Mouse (Mus musculus) MEL (cell line): Measurements from ENCODE around the gene Pde4b.

Source experiments
- CTCF ChIP-seq, 3 experiments: IDR thresholded peaks in 2 of 3; conservative IDR thresholded peaks in 1 of 3; 2 replicates each; pipeline ENCODE4 v1.5.1; 2011 to 2012; ENCODE audit warnings: low read length in 3 of 3, low read depth in 2 of 3, mild to moderate bottlenecking in 2 of 3, improper control_type of control experiment in 1 of 3, inconsistent platforms in 1 of 3, mixed read lengths in 1 of 3, moderate library complexity in 1 of 3; ENCODE audit not compliant: control insufficient read depth in 1 of 3, insufficient read depth in 1 of 3, poor library complexity in 1 of 3, severe bottlenecking in 1 of 3
- EP300 ChIP-seq, 2 experiments: IDR thresholded peaks; 2 replicates each; pipeline ENCODE4 v1.6.1; 2011; ENCODE audit warnings: improper control_type of control experiment in 2 of 2, low read length in 2 of 2, low read depth in 1 of 2, mild to moderate bottlenecking in 1 of 2
- GATA1 ChIP-seq: IDR thresholded peaks from 2 replicates; pipeline ENCODE4 v1.6.1; 2011; ENCODE audit warnings: low read depth, low read length, improper control_type of control experiment
- MAX ChIP-seq: IDR thresholded peaks from 2 replicates; pipeline ENCODE4 v1.6.1; 2011; ENCODE audit warnings: low read length, improper control_type of control experiment
- NRF1 ChIP-seq: IDR thresholded peaks from 2 replicates; pipeline ENCODE4 v1.6.1; 2014; ENCODE audit warnings: low read depth, mild to moderate bottlenecking, inconsistent platforms, low read length, improper control_type of control experiment, moderate library complexity; ENCODE audit not compliant: poor library complexity, insufficient read depth, severe bottlenecking
- RAD21 ChIP-seq: IDR thresholded peaks from 2 replicates; pipeline ENCODE4 v1.6.1; 2011; ENCODE audit warnings: mild to moderate bottlenecking, low read depth, low read length, improper control_type of control experiment
- ZMIZ1 ChIP-seq: IDR thresholded peaks from 2 replicates; pipeline ENCODE4 v1.6.1; 2012; ENCODE audit warnings: low read depth, mild to moderate bottlenecking, inconsistent platforms, low read length, improper control_type of control experiment, moderate library complexity
- ZNF384 ChIP-seq: IDR thresholded peaks from 2 replicates; pipeline ENCODE4 v1.6.1; 2012; ENCODE audit warnings: low read depth, mild to moderate bottlenecking, inconsistent platforms, low read length, improper control_type of control experiment

GRCm38 (mm10) chr4:102605231-102605630 lies 517.9 kb downstream of the Pde4b start:
- TF ChIP-seq CTCF (IDR thresholded peaks at IDR 0.05 in 2 of 3, conservative IDR thresholded peaks at IDR 0.05 in 1 of 3; ENCODE audit: control insufficient read depth in 1 of 3, insufficient read depth in 1 of 3, low read depth in 2 of 3, low read length in 3 of 3, poor library complexity in 1 of 3, severe bottlenecking in 1 of 3): no peak
- TF ChIP-seq NRF1: no peak
- TF ChIP-seq MAX: no peak
- TF ChIP-seq RAD21: no peak
- no peak for TF ChIP-seq EP300 (IDR thresholded peaks at IDR 0.05; ENCODE audit: low read depth in 1 of 2, low read length in 2 of 2)
- no peak for TF ChIP-seq GATA1
- TF ChIP-seq ZNF384: no peak
- no peak for TF ChIP-seq ZMIZ1
